Mouse (Mus musculus): Measurements from ENCODE around the gene Gusb. TPM values are rescaled to one million over a fixed set of nuclear protein-coding genes. Genes with fewer than 3 reads are reported as not detected.

The Gusb gene
- polyA plus RNA-seq, 1 experiment from 2014 or later = 83.0 TPM

DNA sequence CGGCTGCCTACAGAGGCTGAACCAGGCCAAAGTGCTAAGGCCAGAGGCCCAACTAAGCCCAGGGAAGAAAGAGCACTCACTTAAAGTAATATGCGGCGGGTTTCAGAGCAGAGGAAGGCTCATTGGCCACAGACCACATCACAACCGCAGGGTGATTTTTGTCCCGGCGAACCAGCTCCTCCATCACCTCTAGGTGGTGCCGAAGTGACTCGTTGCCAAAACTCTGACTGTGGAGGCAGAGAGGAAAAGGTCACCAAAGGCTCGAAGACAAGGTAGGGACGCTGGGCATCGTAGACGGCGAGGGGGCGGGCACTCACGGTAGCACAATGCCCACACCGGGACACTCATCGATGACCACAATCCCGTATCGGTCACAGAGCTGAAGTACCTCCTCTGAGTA is 5.1 kb downstream of the Gusb start:
- H3K9me3 ChIP-seq (ENCODE audit: low read depth, low read length) = no peaks in the 10 kb centered on the region
- no peaks in the 10 kb centered on the region for H3K27me3 ChIP-seq (ENCODE audit: insufficient read depth, low read length)
- peaks cover 4% of the 10 kb centered on the region; the same call in 1 of the 2 replicates for H3K4me1 ChIP-seq (ENCODE audit: insufficient read depth)
- no peak overlapping the region for H3K27ac ChIP-seq (ENCODE audit: low read depth)
- peaks cover 31% of the 10 kb centered on the region; the same call in 1 of the 2 replicates for H3K36me3 ChIP-seq (ENCODE audit: insufficient read depth)
- no peak overlapping the region for H3K4me3 ChIP-seq (ENCODE audit: low read depth, low read length)
- peak; percentile 23; the same call in 1 of the 2 replicates for TF ChIP-seq CTCF (IDR thresholded peaks at IDR 0.05; ENCODE audit: low read depth)
- DNase-seq (peak; percentile 17), ATAC-seq (ENCODE audit: insufficient read depth) (no peak)
- H3K4me2 ChIP-seq = no peak overlapping the region
- 67% methylated on average over 19 of the region's 19 CpGs for WGBS
- H3K9ac ChIP-seq = no peak overlapping the region

DNA sequence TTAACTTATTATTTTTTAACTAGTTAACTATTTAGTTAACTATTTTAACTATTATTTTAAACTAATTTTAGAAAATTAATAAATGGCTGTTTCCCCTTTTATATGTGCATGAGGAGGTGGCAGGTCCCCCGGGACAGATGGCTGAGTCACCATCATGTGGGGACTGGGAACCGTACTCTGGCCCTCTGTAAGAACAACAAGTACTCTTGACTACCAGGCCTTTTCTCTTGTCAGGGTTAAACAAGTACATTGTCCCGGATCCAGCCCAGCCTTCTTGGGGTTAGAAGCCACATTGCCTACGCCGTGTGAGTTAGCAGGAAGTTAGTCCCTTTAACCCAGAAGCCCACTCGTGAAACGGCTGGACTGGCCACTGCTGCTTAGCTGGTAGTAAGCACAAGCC is 7.9 kb downstream of the Gusb start:
- TF ChIP-seq CTCF (IDR thresholded peaks at IDR 0.05; ENCODE audit: low read depth) = no peak
- no peak overlapping the region for H3K4me2 ChIP-seq
- peaks cover 34% of the 10 kb centered on the region; the same call in 1 of the 2 replicates for H3K36me3 ChIP-seq (ENCODE audit: insufficient read depth)
- no peak for DNase-seq
- no peaks in the 10 kb centered on the region for H3K27me3 ChIP-seq (ENCODE audit: insufficient read depth, low read length)
- ATAC-seq (ENCODE audit: insufficient read depth) = no peak
- H3K27ac ChIP-seq (ENCODE audit: low read depth) = no peak overlapping the region
- 90% methylated on average over 7 of the region's 7 CpGs for WGBS
- no peaks in the 10 kb centered on the region for H3K4me1 ChIP-seq (ENCODE audit: insufficient read depth)
- no peaks in the 10 kb centered on the region for H3K9me3 ChIP-seq (ENCODE audit: low read depth, low read length)
- no peak overlapping the region for H3K4me3 ChIP-seq (ENCODE audit: low read depth, low read length)
- no peak overlapping the region for H3K9ac ChIP-seq

DNA sequence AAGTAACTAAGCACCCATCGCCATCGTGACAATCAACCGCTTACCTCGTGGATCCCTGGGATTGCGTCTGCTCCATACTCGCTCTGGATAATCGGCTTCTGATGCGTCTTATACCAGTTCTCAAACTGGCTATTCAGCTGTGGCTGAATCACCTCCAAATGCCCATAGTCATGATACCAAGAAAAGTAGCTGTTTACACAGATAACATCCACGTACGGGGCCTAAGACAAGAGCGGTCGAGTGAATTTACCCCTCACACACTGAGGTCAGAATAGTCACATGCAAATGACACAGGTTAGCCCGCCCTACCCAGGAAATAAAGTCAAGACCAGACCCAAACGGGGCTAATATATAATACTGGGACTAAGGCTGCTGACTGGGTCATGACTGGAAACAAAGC is 9.5 kb downstream of the Gusb start:
- no peak overlapping the region for H3K9ac ChIP-seq
- H3K4me1 ChIP-seq (ENCODE audit: insufficient read depth) = no peaks in the 10 kb centered on the region
- no peak for ATAC-seq (ENCODE audit: insufficient read depth)
- peaks cover 45% of the 10 kb centered on the region for H3K36me3 ChIP-seq (ENCODE audit: insufficient read depth)
- no peak overlapping the region for H3K27ac ChIP-seq (ENCODE audit: low read depth)
- no peak overlapping the region for H3K4me3 ChIP-seq (ENCODE audit: low read depth, low read length)
- no peak for TF ChIP-seq CTCF (IDR thresholded peaks at IDR 0.05; ENCODE audit: low read depth)
- H3K4me2 ChIP-seq = no peak overlapping the region
- H3K9me3 ChIP-seq (ENCODE audit: low read depth, low read length) = no peaks in the 10 kb centered on the region
- H3K27me3 ChIP-seq (ENCODE audit: insufficient read depth, low read length) = no peaks in the 10 kb centered on the region
- WGBS = 91% methylated on average over 14 of the region's 14 CpGs
- no peak for DNase-seq

DNA sequence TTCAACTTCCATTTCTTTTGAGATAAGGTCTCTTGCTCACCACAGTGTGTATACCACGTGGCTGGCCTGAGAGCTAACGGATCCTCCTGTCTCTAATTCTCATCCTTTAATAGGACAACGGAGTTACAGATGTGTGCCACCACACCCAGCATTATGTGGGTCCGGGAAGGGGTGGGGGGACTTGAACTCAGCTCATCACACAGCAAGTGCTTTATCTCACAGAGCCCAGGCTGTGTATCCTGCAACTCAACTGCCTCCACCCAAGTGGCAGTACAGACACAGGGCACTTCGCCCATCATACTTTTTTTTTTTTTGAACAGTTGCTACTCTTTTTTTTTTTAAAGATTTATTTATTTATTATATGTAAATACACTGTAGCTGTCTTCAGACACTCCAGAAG is 11.0 kb downstream of the Gusb start:
- Histone ChIP-seq H3K36me3 (ENCODE audit: insufficient read depth) (peaks cover 46% of the 10 kb centered on the region), H3K4me1 (ENCODE audit: insufficient read depth) (no peaks in the 10 kb centered on the region), H3K9ac (no peak overlapping the region), H3K27ac (ENCODE audit: low read depth) (no peak overlapping the region), H3K9me3 (ENCODE audit: low read depth, low read length) (no peaks in the 10 kb centered on the region), H3K27me3 (ENCODE audit: insufficient read depth, low read length) (no peaks in the 10 kb centered on the region), H3K4me2 (no peak overlapping the region), H3K4me3 (ENCODE audit: low read depth, low read length) (no peak overlapping the region)
- no peak for TF ChIP-seq CTCF (IDR thresholded peaks at IDR 0.05; ENCODE audit: low read depth)
- ATAC-seq (ENCODE audit: insufficient read depth) (no peak), DNase-seq (no peak)
- WGBS = 84% methylated on average over 5 of the region's 5 CpGs

DNA sequence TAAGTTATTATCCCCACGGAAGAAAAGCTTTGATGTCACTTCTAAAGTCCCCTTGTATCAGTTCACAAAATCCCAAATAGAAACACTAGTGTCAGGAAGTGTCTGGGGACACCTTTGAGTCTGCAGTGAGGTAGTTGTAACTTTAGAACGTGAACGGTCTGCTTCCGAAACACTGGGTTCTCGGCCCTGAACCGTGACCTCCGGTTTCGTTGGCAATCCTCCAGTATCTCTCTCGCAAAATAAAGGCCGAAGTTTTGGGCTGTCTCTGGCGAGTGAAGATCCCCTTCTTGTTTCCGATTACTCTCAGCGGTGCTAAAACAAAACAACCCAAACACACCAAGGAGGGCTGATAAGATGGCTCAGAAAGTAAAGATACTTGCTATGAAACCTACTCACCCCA is 13.5 kb downstream of the Gusb start:
- DNase-seq = peak; percentile 12
- no peak for ATAC-seq (ENCODE audit: insufficient read depth)
- no peak overlapping the region for H3K4me2 ChIP-seq
- no peak overlapping the region for H3K9ac ChIP-seq
- no peak overlapping the region for H3K27ac ChIP-seq (ENCODE audit: low read depth)
- H3K36me3 ChIP-seq (ENCODE audit: insufficient read depth) = peaks cover 35% of the 10 kb centered on the region
- WGBS = 55% methylated on average over 13 of the region's 13 CpGs
- no peaks in the 10 kb centered on the region for H3K27me3 ChIP-seq (ENCODE audit: insufficient read depth, low read length)
- H3K4me1 ChIP-seq (ENCODE audit: insufficient read depth) = no peaks in the 10 kb centered on the region
- TF ChIP-seq CTCF (IDR thresholded peaks at IDR 0.05; ENCODE audit: low read depth) = no peak
- no peak overlapping the region for H3K4me3 ChIP-seq (ENCODE audit: low read depth, low read length)
- no peaks in the 10 kb centered on the region for H3K9me3 ChIP-seq (ENCODE audit: low read depth, low read length)

DNA sequence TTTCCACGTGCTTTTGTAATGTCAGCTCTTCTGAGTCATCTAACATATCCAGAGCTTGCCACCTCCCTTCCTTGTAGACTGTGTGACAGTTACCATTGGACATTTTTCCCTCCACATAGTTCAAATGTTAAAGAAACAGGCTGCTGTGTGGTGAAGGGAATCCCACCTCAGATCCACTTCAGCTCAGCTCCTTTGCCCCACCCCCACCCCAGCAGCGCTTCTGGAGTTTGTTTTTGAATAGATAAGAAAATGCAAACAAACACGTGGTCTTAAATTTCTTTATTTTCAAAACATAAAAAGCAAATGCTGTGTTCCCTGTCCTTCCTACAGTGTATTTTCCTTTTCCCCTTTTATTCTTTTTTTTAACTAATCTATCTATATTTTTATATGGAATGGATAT is 22.6 kb downstream of the Gusb start:
- H3K9me3 ChIP-seq (ENCODE audit: low read depth, low read length) = no peaks in the 10 kb centered on the region
- no peak for TF ChIP-seq CTCF (IDR thresholded peaks at IDR 0.05; ENCODE audit: low read depth)
- no peaks in the 10 kb centered on the region for H3K4me1 ChIP-seq (ENCODE audit: insufficient read depth)
- H3K27me3 ChIP-seq (ENCODE audit: insufficient read depth, low read length) = no peaks in the 10 kb centered on the region
- no peak overlapping the region for H3K4me3 ChIP-seq (ENCODE audit: low read depth, low read length)
- 26% methylated on average over 3 of the region's 3 CpGs for WGBS
- no peak overlapping the region for H3K9ac ChIP-seq
- ATAC-seq (ENCODE audit: insufficient read depth) = no peak
- peaks cover 24% of the 10 kb centered on the region; the same call in 1 of the 2 replicates for H3K36me3 ChIP-seq (ENCODE audit: insufficient read depth)
- DNase-seq = no peak
- H3K4me2 ChIP-seq = no peak overlapping the region
- H3K27ac ChIP-seq (ENCODE audit: low read depth) = no peak overlapping the region

DNA sequence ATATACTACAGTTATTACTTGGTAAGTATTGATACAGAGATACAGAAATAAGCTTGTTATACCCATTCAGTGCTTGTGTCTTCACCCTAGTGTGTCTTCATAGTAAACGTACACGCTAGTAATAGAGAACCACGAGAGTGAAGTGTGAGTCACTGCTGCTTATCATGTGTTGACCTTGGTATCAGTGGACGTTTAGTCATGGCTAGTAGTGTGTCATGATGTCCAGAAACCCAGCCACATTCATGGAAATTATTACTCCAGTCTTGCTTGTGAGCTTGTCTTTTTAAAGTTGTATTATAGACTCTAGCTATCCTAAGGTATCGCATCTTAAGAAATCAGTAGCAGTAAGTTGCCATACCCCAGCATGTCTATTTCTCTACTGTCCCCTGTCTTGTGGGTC is 24.2 kb downstream of the Gusb start:
- no peak overlapping the region for H3K4me2 ChIP-seq
- no peak for DNase-seq
- H3K27ac ChIP-seq (ENCODE audit: low read depth) = no peak overlapping the region
- no peaks in the 10 kb centered on the region for H3K9me3 ChIP-seq (ENCODE audit: low read depth, low read length)
- no peak for TF ChIP-seq CTCF (IDR thresholded peaks at IDR 0.05; ENCODE audit: low read depth)
- no peaks in the 10 kb centered on the region for H3K4me1 ChIP-seq (ENCODE audit: insufficient read depth)
- H3K27me3 ChIP-seq (ENCODE audit: insufficient read depth, low read length) = no peaks in the 10 kb centered on the region
- ATAC-seq (ENCODE audit: insufficient read depth) = no peak
- 68% methylated on average over 5 of the region's 5 CpGs for WGBS
- no peak overlapping the region for H3K4me3 ChIP-seq (ENCODE audit: low read depth, low read length)
- no peak overlapping the region for H3K9ac ChIP-seq
- H3K36me3 ChIP-seq (ENCODE audit: insufficient read depth) = peaks cover 19% of the 10 kb centered on the region; the same call in 1 of the 2 replicates

DNA sequence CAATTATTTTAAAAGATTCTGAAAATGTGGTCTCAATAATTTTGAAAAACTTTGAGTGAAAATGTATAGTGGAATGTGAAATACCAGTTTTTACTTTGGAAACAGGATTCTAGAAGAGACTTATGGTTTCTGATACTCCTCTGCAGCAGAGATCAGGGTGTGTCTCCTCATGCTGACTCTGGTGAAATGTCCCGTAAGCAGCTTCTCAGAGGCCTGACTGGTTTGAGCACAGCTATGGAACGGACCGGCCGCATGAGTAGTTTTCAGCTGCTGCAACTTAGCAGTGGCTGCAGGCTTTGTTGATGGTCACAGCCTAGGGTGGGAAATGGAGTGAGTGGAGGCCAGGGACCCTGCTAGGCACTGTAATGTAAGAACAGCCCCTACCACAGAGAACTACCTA is 25.1 kb downstream of the Gusb start:
- peaks cover 11% of the 10 kb centered on the region; the same call in 1 of the 2 replicates for H3K36me3 ChIP-seq (ENCODE audit: insufficient read depth)
- H3K9ac ChIP-seq = no peak overlapping the region
- no peak for TF ChIP-seq CTCF (IDR thresholded peaks at IDR 0.05; ENCODE audit: low read depth)
- no peaks in the 10 kb centered on the region for H3K27me3 ChIP-seq (ENCODE audit: insufficient read depth, low read length)
- ATAC-seq (ENCODE audit: insufficient read depth) (no peak), DNase-seq (no peak)
- H3K4me2 ChIP-seq = no peak overlapping the region
- 79% methylated on average over 4 of the region's 4 CpGs for WGBS
- H3K4me3 ChIP-seq (ENCODE audit: low read depth, low read length) = no peak overlapping the region
- H3K9me3 ChIP-seq (ENCODE audit: low read depth, low read length) = no peaks in the 10 kb centered on the region
- H3K4me1 ChIP-seq (ENCODE audit: insufficient read depth) = no peaks in the 10 kb centered on the region
- H3K27ac ChIP-seq (ENCODE audit: low read depth) = no peak overlapping the region

Measured in lung, embryonic 14.5 days (tissue).